Mouse (Mus musculus) adrenal gland, postnatal 10 days (tissue): ENCODE measurements at regions not wholly inside any gene's neighbourhood (a gene's known extent, or its start where the extent isn't known, plus 50 kb on each side); places are given as distances from the start of the nearest gene placed in this dataset.
A peak's percentile ranks its signal among the peaks of the same experiment; 100 is the strongest.

Experiments
- DNase-seq: peaks from one replicate; pipeline ENCODE4 v3.0.0; 2021; ENCODE audit warnings: mixed read lengths

DNA sequence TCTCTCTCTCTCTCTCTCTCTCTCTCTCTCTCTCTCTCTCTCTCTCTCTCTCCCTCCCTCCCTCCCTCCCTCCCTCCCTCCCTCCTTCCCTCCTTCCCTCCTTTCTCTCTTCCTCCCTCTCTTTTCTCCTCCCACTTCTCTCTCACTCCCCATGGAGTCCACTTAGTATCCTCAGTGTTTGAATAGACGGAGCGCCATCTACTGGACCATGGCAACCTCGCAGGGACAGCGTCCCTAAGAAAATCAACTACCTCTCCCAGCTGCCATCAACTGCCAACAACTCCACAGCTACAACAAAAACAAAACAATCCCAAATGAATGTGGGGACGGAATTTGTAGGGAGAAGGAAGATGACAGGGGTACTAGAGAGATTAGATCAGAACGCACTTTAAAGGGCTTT lies 69.5 kb upstream of the Gls start:
- DNase-seq: peak; percentile 82

DNA sequence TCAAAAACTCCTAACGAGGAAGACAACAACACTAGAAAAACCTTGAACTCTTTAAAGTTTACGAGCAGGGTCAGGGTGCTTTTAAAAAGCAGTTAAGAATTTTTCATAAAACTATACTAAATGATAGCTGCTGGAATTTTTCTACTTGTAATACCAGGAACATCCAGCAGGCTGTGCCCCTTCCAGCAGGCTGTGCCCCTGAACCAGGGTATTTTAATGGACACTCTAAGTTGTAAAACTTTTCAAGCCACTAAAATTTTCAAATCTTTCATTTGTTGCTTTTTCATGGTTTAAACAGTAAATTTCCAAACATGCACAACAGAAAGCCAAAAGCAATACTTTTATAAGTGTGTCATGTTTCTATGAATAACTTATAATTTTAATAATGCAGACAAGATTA lies 68.2 kb upstream of the Gls start:
- DNase-seq: peak; percentile 53

DNA sequence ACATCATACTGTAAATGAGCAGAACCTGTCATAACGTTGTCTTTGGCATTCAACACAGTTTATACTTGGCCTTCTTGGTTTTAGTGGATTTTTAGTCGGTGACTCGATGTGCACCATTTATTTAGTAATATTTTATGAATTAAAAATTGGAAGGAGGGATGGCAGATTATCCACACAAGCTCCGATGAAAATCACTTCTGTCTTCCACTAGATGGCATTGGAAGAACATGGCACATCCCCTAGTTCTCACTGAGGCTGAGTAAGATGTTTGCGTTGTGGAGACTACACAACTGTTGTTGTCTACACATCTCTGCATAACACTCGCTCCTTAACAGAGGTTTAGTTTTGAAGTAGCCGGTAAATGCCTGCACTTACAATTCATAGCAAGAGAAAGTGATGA lies 66.5 kb upstream of the Gls start:
- no peak for DNase-seq

DNA sequence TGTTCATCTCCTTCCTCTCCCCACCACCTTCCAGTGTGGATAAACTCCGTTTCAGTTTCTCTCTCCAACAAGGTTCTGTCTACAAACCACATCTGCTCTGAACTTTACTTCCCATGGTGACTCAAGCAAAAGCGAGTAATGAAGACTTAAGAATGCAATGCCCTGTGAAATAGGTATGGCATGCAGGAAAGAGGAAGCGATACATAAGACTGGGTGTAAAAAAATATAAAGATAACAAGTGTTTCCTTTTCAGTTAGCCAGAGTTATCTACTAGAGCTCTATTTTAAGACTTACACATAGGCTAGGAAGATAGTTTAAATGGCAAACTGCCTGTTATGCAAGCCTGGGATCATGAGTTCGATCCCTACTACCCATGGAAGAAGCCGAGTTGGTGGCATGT lies 65.3 kb upstream of the Gls start:
- DNase-seq: no peak

DNA sequence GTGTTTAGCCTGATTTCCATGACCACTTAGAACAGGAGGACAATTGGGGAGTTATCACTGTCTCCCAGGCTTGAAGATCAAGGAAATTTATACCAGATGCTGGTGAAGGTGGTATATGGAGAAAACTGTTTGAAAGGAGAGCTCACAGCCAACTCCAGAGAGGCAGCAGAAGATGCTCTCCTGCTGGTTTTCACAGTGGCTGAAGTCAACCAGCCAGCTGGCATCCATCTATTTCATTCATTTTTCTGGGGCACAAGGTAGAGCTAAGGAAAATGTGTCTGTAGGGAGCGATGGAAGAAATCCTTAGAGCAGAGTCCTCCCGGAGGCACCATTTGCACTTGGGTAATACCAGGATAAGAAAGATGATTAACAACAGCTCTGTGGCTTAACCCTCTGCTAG lies 63.1 kb upstream of the Gls start:
- no peak for DNase-seq

DNA sequence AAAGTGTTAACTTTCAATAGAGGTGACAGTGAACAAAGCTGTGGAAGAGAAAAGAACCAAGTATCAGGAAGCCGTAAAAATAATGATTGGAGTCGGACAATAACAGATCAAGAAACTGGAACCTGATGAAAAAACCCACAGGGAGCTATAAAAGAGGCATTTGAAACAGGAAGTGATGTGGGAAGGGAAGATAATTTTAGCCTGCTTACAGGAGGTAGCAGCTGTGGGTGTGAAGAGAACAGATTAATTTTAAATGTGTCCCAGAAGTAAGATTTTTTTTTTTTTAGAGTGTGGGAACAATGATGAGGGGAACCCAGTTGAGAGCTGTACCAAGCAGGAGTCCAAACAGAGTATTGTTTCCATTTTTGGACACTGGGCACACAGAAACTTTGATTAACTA lies 61.5 kb upstream of the Gls start:
- DNase-seq: no peak

DNA sequence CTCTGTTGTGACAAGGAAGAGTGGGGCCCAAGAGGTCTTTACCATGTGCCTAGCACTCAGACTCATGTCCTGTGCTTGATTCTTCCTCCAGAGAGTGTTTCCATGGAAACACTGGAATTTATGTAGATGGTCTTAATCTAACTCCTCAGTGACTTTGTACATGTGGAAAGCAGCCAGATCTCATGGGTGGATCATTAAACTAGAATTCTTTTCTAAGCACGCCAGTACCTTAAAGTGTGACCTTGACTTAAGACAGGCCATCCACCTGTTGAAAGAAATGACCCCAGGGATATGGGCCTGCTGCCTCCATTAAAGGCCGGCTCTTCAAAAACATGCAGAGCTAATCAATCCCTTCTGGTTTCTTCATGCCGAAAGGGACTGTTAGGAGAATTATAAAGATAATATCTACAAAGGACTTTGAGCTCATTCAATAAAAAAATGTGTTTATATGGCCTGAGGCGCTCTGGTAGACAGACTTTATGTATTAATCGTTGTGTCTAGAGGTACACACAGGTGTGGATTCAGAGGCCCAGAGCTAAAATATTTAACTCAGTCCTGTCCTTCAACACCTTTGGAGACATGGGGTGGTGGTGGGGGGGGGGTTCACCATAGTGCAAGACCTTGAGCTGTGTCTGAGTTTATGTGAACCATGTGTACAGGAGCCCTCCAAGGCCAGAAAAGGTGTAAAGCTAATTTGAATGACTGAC lies 60.5 kb upstream of the Gls start:
- no peak for DNase-seq
